Mouse (Mus musculus) hindbrain, embryonic 10.5 days (tissue): ENCODE measurements at regions not wholly inside any gene's neighbourhood (a gene's known extent, or its start where the extent isn't known, plus 50 kb on each side); places are given as distances from the start of the nearest gene placed in this dataset.

Source experiments
- DNase-seq: peaks from one replicate; pipeline ENCODE4 v3.0.0-alpha.2; 2017; ENCODE audit warnings: low spot score
- H3K27ac ChIP-seq: fragments of 300-500 bp; sonication (generic); 2 replicates; pipeline ENCODE4 v1.5.1; 2016; ENCODE audit warnings: mild to moderate bottlenecking, moderate library complexity
- H3K27me3 ChIP-seq: fragments of 300-500 bp; sonication (generic); 2 replicates; pipeline ENCODE4 v1.6.1; 2016; ENCODE audit warnings: mild to moderate bottlenecking; ENCODE audit not compliant: poor library complexity, insufficient read depth, severe bottlenecking
- H3K36me3 ChIP-seq: fragments of 300-500 bp; sonication (generic); 2 replicates; pipeline ENCODE4 v1.6.1; 2016; ENCODE audit warnings: mild to moderate bottlenecking, moderate library complexity
- H3K4me1 ChIP-seq: fragments of 300-500 bp; sonication (generic); replicated peaks from 2 replicates; pipeline ENCODE4 v1.6.1; 2016; ENCODE audit warnings: mild to moderate bottlenecking
- H3K4me3 ChIP-seq: fragments of 300-500 bp; sonication (generic); 2 replicates; pipeline ENCODE4 v1.5.1; 2016; ENCODE audit warnings: mild to moderate bottlenecking, moderate library complexity
- H3K9me3 ChIP-seq: fragments of 300-500 bp; sonication (generic); 2 replicates; pipeline ENCODE4 v1.6.1; 2016; ENCODE audit warnings: mild to moderate bottlenecking, moderate library complexity
- WGBS: fragments of 180-500 bp; shearing (Covaris S2); methylation state at CpG from one replicate; pipeline ENCODE4 v1.1.7; 2016; 5-methylcytosine and 5-hydroxymethylcytosine counted together

GRCm38 (mm10) chr2:147905118-147905517, 141.7 kb downstream of the Foxa2 start:
- no peak for DNase-seq

GRCm38 (mm10) chr2:147899236-147899635, 147.5 kb downstream of the Foxa2 start:
- H3K36me3 ChIP-seq, result no peaks in the 10 kb centered on the region

More at GRCm38 (mm10) chr2:147905118-147905517, 141.7 kb downstream of the Foxa2 start:
- Histone ChIP-seq H3K4me1 (peaks cover 41% of the 10 kb centered on the region), H3K27ac (no peak overlapping the region), H3K4me3 (no peak overlapping the region), H3K36me3 (no peaks in the 10 kb centered on the region), H3K27me3 (peaks cover 98% of the 10 kb centered on the region), H3K9me3 (no peaks in the 10 kb centered on the region)
- 20% methylated on average over 3 of the region's 3 CpGs for WGBS

GRCm38 (mm10) chr2:147895691-147896090, 151.1 kb downstream of the Foxa2 start:
- Histone ChIP-seq H3K27me3 (peaks cover 83% of the 10 kb centered on the region), H3K4me3 (no peak overlapping the region), H3K9me3 (no peaks in the 10 kb centered on the region), H3K36me3 (no peaks in the 10 kb centered on the region), H3K4me1 (no peaks in the 10 kb centered on the region), H3K27ac (no peak overlapping the region)
- 0% methylated on average over 1 of the region's 1 CpGs for WGBS
- peak; percentile 64 for DNase-seq

More at GRCm38 (mm10) chr2:147899236-147899635, 147.5 kb downstream of the Foxa2 start:
- no peaks in the 10 kb centered on the region for H3K4me1 ChIP-seq
- WGBS, result 70% methylated on average over 1 of the region's 1 CpGs
- H3K27me3 ChIP-seq, result peaks cover 99% of the 10 kb centered on the region
- H3K27ac ChIP-seq, result no peak overlapping the region
- H3K4me3 ChIP-seq, result no peak overlapping the region
- no peak for DNase-seq
- H3K9me3 ChIP-seq, result no peaks in the 10 kb centered on the region

GRCm38 (mm10) chr2:147894213-147894612, 152.6 kb downstream of the Foxa2 start:
- 29% methylated on average over 1 of the region's 1 CpGs for WGBS

GRCm38 (mm10) chr2:147886191-147886590, 160.6 kb downstream of the Foxa2 start:
- no peaks in the 10 kb centered on the region for H3K36me3 ChIP-seq
- no peaks in the 10 kb centered on the region for H3K4me1 ChIP-seq
- no peak for DNase-seq
- no peak overlapping the region for H3K27ac ChIP-seq
- no peak overlapping the region for H3K4me3 ChIP-seq
- H3K27me3 ChIP-seq, result peaks cover 48% of the 10 kb centered on the region
- H3K9me3 ChIP-seq, result no peaks in the 10 kb centered on the region
- 57% methylated on average over 6 of the region's 6 CpGs for WGBS

More at GRCm38 (mm10) chr2:147894213-147894612, 152.6 kb downstream of the Foxa2 start:
- no peak for DNase-seq
- H3K36me3 ChIP-seq, result no peaks in the 10 kb centered on the region
- H3K27ac ChIP-seq, result no peak overlapping the region
- H3K27me3 ChIP-seq, result peaks cover 73% of the 10 kb centered on the region
- H3K4me1 ChIP-seq, result no peaks in the 10 kb centered on the region
- no peaks in the 10 kb centered on the region for H3K9me3 ChIP-seq
- H3K4me3 ChIP-seq, result no peak overlapping the region

GRCm38 (mm10) chr2:147877907-147878306, 168.9 kb downstream of the Foxa2 start:
- H3K9me3 ChIP-seq, result no peaks in the 10 kb centered on the region
- no peak for DNase-seq
- WGBS, result 23% methylated on average over 13 of the region's 13 CpGs
- H3K4me1 ChIP-seq, result peaks cover 27% of the 10 kb centered on the region
- H3K4me3 ChIP-seq, result no peak overlapping the region; the same call in 1 of the 2 replicates
- H3K27me3 ChIP-seq, result peaks cover 90% of the 10 kb centered on the region
- no peaks in the 10 kb centered on the region for H3K36me3 ChIP-seq
- no peak overlapping the region for H3K27ac ChIP-seq

GRCm38 (mm10) chr2:147877543-147877904, 169.2 kb downstream of the Foxa2 start:
- Histone ChIP-seq H3K27ac (peak overlapping the region; percentile 56), H3K36me3 (no peaks in the 10 kb centered on the region)

GRCm38 (mm10) chr2:147876708-147877542, 169.8 kb downstream of the Foxa2 start:
- Histone ChIP-seq H3K9me3 (no peaks in the 10 kb centered on the region), H3K27ac (peak overlapping the region; percentile 56), H3K4me1 (peaks cover 27% of the 10 kb centered on the region), H3K36me3 (no peaks in the 10 kb centered on the region), H3K4me3 (peak overlapping the region; percentile 50), H3K27me3 (peaks cover 94% of the 10 kb centered on the region)
- 6% methylated on average over 19 of the region's 19 CpGs for WGBS
- DNase-seq, result peak; percentile 49

More at GRCm38 (mm10) chr2:147877543-147877904, 169.2 kb downstream of the Foxa2 start:
- no peaks in the 10 kb centered on the region for H3K9me3 ChIP-seq
- peaks cover 90% of the 10 kb centered on the region for H3K27me3 ChIP-seq
- peak overlapping the region; percentile 50 for H3K4me3 ChIP-seq
- DNase-seq, result no peak
- WGBS, result 12% methylated on average over 4 of the region's 4 CpGs
- H3K4me1 ChIP-seq, result peaks cover 27% of the 10 kb centered on the region

- Histone ChIP-seq H3K27me3 (peaks cover 57% of the 10 kb centered on the region), H3K4me3 (no peak overlapping the region), H3K9me3 (no peaks in the 10 kb centered on the region), H3K36me3 (no peaks in the 10 kb centered on the region), H3K27ac (no peak overlapping the region), H3K4me1 (peaks cover 23% of the 10 kb centered on the region)
- 89% methylated on average over 3 of the region's 3 CpGs for WGBS
- no peak for DNase-seq
These were observed 173.8 kb downstream of the Foxa2 start for GRCm38 (mm10) chr2:147872972-147873371.

GRCm38 (mm10) chr2:147851186-147851802, 195.5 kb downstream of the Foxa2 start:
- Histone ChIP-seq H3K27me3 (peaks cover 38% of the 10 kb centered on the region), H3K36me3 (no peaks in the 10 kb centered on the region), H3K9me3 (no peaks in the 10 kb centered on the region), H3K4me3 (no peak overlapping the region), H3K27ac (no peak overlapping the region), H3K4me1 (no peaks in the 10 kb centered on the region)
- WGBS, result 85% methylated on average over 6 of the region's 6 CpGs
- no peak for DNase-seq

GRCm38 (mm10) chr2:147846968-147847749, 199.6 kb downstream of the Foxa2 start:
- WGBS, result 31% methylated on average over 10 of the region's 10 CpGs

GRCm38 (mm10) chr2:147845256-147845655, 201.5 kb downstream of the Foxa2 start:
- no peaks in the 10 kb centered on the region for H3K4me1 ChIP-seq
- H3K36me3 ChIP-seq, result no peaks in the 10 kb centered on the region
- H3K27ac ChIP-seq, result no peak overlapping the region
- no peak for DNase-seq
- H3K9me3 ChIP-seq, result no peaks in the 10 kb centered on the region
- peaks cover 44% of the 10 kb centered on the region for H3K27me3 ChIP-seq
- no peak overlapping the region for H3K4me3 ChIP-seq
- 75% methylated on average over 1 of the region's 1 CpGs for WGBS

More at GRCm38 (mm10) chr2:147846968-147847749, 199.6 kb downstream of the Foxa2 start:
- Histone ChIP-seq H3K9me3 (no peaks in the 10 kb centered on the region), H3K27me3 (peaks cover 48% of the 10 kb centered on the region), H3K36me3 (no peaks in the 10 kb centered on the region), H3K4me3 (no peak overlapping the region), H3K27ac (no peak overlapping the region), H3K4me1 (no peaks in the 10 kb centered on the region)
- peak; percentile 53 for DNase-seq
